Mouse (Mus musculus) heart, postnatal 4 days (tissue): ENCODE data around the gene Cnpy2. TPM values are rescaled to one million over a fixed set of nuclear protein-coding genes. Genes with fewer than 3 reads are reported as not detected.

Experiments used
- DNase-seq: peaks from one replicate; pipeline ENCODE4 v3.0.0; 2021
- total RNA-seq, 2 experiments: library from RNA; stranded (reverse); gene quantifications; 2 replicates each; pipeline ENCODE4 v1.2.3; 2021

Gene Cnpy2
- total RNA-seq, 2 experiments from 2014 or later: 92.1 to 100 TPM

DNA sequence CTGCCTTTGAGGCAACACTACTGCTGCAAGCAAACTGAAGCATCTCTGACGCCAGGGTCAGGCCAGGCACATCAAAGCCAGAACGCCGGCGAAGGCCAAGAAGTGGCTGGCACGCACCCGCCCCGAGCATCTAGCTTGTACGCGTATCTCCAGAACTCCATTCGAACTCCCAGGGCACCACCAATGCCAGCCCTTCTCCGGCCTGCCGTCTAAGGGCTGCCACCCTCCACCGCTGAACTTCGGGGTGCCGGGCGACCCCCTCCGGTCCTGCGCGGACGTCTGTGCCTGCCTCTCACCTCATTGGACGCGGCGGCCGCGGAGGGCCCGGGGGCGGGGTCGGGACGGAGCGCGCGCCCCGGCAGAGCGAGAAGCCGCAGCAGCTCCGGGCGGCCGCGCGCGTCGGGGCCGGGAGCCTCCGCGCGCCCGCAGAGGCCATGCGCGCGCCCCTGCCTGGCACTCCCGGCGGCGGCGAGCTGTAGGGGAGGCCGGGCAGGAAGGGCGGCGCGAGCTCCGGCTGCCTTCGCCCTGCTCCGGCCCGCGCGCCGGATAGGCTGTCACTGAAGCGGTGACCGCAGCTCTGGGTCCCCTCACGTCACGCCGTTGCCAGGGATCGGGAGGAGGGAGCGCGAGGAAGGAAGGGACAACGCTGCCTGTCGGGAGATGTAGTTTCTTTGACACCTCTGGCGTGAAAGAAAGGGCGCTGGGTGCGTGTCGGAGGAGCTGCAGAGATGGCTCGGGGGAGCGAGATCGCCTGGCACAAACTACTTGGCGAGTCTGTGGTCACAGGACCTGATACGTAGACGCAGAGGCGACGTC is 46.4 kb downstream of the Cnpy2 start, which contains the start of gene Coq10a:
TSS of gene Coq10a (minus strand) at position 596 of the 816 bp plus-strand sequence.
- DNase-seq: peak; percentile 92

DNA sequence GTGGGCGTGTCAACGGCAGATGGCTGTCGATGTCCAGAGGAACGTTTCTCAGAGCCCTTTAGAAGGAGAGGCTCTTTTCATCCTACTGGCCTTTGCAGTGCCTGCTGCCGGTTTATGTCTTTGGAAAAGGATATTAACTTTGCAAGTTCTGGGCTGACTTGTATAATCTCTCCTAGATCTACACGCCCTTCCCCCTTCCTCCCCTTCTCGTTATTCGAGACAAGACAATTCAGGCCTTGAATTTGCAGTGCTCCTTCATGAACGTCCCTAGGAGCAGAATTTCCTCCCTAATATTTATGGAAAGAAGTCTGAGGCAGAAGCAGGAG is 46.9 kb downstream of the Cnpy2 start:
- DNase-seq: no peak

DNA sequence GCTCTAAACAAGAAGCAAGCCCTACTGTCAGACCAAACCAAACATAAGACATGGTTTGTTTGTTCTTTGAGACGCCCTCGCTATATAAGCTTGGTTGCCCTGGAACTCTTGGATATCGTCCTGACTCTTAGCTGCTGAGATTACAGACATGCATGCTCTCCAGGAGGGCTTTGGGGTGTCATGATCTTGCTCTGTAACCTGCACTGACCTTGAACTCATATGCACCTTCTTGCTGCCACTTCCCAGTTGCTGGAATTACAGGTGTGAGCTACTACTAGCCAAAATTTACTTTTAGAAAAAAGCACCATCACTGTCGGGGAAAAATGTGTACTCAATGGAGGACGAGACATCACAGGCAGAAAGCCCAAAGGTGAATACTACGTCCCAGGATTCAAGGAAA is 47.3 kb downstream of the Cnpy2 start:
- no peak for DNase-seq

DNA sequence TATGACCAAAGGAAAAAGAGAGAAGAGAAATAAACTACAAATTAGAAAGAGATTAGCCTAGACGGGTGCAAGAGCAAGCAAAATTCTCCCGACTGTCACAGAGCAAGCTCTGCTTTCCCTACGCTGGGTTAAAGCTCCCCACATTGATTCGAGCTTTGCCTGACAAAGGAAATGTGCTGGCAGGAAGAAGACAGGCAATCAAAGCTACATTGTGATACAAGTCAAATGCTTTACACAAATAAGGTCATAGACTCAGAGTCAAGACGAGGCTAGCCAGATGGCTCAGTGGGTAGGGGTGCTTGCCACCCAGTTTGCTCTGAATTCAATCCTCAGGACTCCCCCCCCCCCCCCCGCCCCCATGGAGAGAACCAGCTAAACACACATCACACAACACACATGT is 47.8 kb downstream of the Cnpy2 start:
- no peak for DNase-seq

DNA sequence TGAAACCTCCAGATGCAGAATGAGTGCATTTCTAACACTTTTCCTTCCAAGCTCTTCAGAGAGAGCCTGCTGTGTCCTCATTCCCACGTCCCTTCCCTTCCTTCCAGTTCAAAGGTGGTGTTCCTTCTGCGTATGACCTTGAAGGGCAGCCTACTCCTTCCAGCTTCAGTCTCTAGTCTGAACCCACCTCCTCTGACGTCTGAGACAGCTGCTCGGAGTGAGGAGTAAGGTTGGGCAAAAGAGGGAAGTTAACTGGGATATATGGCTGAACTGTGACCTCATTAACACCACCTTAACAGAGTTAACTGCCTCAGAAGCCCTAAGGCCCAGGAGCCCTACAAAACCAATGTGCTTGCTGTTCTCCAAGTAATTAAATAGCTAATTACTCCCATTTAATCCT is 48.3 kb downstream of the Cnpy2 start:
- DNase-seq: no peak

DNA sequence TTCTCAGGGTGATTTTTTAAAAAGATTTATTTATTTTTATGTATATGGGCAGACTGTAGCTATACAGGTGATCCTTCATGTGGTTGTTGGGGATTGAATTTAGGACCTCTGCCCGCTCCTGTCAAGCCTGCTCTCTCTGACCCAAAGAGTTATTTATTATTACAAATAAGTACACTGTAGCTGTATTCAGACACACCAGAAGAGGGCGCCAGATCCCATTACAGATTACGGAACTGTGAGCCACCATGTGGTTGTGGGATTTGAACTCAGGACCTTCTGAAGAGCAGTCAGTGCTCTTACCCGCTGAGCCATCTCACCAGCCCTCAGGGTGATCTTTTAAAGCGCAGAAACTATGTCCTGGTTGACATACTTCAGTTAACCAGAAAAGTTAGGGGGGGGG is 49.9 kb downstream of the Cnpy2 start:
- no peak for DNase-seq

DNA sequence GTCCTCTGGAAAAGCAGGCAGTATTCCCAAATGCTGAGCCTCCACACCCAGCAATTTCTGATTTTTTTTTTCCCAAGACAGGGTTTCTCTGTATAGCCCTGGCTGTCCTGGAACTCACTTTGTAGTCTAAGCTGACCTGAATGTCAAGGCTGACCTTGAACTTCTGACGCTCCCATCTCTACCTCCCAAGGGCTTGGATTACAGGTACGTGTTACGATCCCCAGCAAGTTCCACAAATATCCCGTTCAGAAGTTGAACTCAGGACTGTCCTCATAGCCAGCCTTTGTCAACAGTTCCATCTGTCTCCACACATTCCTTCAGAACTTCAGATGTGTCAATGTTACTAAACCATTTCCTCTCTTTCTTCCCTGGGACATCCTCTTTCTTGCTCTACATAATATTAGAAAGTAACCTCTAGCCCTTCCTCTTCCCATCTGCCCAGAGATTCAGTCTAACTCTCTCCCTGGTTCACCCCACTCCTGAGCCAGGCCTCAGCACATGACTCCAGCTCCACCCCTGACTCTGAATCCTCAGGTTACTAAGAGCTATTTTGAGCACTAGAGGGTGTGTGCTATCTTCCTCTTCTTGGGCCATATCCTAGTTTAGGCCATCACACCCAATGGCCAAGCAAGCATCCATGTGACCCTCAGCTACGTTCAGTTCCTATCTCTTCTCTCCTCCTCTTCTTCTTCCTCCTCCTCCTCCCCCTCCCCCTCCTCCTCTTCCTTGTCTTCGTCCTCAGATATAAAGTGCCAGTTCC is 50.9 kb downstream of the Cnpy2 start:
- no peak for DNase-seq

DNA sequence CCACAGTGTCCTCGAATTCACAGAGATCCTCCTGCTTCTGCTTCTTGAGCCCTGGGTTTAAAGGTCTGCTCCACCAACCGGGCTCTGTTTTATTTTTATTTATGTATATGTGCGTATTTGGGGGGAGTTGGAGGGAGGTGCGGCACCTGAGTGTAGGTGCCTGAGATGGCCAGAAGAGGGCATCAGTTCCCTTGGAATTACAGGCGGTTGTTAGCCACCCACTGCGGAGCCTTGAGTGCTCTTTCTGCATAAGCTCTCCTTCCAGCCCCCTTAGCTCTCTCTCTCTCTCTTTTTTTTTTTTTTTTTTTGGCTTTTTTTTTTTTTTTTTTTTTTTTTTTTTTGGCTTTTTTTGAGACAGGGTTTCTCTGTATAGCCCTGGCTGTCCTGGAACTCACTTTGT is 52.1 kb downstream of the Cnpy2 start:
- no peak for DNase-seq

DNA sequence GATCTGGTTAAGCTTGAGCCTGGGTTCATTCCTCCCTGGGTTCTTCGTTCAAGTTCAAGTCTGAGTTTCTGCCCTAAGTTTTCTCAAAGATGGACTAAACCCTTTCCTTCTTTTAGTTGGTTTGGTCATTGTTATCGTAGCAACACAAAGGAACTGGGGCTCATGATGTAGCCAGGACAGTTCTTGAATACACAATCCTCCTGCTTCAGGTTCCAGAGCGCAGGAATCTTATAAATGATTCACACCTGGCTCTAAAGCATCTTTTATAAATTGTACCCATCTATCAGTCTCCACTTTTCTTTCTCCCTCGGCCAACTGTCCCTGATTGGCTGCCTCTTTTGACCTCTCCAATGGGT is 53.8 kb downstream of the Cnpy2 start:
- no peak for DNase-seq

DNA sequence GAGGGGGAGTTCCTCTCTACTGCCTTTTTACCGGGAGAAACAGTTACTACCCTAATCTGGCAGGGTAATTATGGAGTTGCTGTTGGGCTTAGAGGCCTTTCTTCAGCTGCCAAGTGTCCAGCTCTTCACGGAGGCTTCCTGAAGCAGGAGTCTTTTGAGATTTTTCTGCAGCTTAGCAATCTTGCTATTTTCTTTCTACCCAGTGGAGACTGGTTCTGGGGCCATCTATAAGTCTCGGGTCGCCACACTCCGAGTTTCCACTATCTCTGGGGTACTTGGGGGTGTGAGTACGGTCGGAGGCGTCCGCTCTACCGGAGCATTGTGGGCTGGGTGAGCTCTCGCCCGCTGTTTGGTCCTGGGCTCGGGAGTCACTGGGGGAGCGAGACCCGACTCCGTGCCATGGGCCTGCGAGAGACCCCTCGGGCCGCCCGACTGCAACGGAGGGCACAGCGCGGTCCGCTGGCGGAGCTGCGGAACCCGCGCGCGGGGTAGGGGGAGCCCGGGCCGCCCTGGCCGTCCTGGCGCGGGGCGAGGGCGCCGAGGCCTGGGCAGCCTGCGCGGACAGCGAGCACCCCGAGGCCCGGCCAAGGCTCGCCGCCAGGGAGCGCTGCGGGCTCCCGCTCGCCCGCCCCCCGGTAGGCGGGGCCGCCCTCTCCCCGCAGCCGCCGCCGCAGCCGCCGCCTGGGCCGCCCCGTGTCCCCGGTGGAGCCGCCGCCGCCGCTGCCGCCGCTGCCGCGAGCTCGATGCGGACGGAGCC is 54.4 kb downstream of the Cnpy2 start, which contains the start of gene Ankrd52:
TSS of gene Ankrd52 (plus strand) at position 661 of the 757 bp plus-strand sequence.
- peak; percentile 92 for DNase-seq

Other genes starting within 250 kb of the Cnpy2 start
- 1,000 to 10,000 TPM; 6,416 to 6,613 TPM for gene Atp5b, start 239.2 kb upstream of the Cnpy2 start, total RNA-seq
- 10 to 100 TPM; 28.0 to 30.0 TPM for gene Baz2a, start 230.9 kb upstream of the Cnpy2 start, total RNA-seq
- gene Rbms2, start 142.2 kb upstream of the Cnpy2 start, total RNA-seq: 10 to 100 TPM; 95.9 to 97.3 TPM
- 1 to 10 TPM in 1 of 2 experiments, under 1 TPM in 1; 0.48 to 1.2 TPM for gene Gls2, start 128.0 kb upstream of the Cnpy2 start, total RNA-seq
- gene Spryd4, start 110.7 kb upstream of the Cnpy2 start, total RNA-seq: 10 to 100 TPM; 39.6 to 41.5 TPM
- gene Mip, start 96.6 kb upstream of the Cnpy2 start, total RNA-seq: not detected
- 10 to 100 TPM; 24.5 to 28.7 TPM for gene Timeless, start 90.4 kb upstream of the Cnpy2 start, total RNA-seq
- under 1 TPM in 1 of 2 experiments, not detected in 1; 0.29 TPM for gene Apon, start 68.4 kb upstream of the Cnpy2 start, total RNA-seq
- not detected for gene Apof, start 53.8 kb upstream of the Cnpy2 start, total RNA-seq
- 10 to 100 TPM in 1 of 2 experiments, 1 to 10 TPM in 1; 10.0 TPM for gene Stat2, start 51.9 kb upstream of the Cnpy2 start, total RNA-seq
- 1 to 10 TPM; 1.5 to 2.2 TPM for gene Il23a, start 23.7 kb upstream of the Cnpy2 start, total RNA-seq
- gene Pan2, start 19.1 kb upstream of the Cnpy2 start, total RNA-seq: 10 to 100 TPM; 17.6 to 18.1 TPM
- gene Cs, start 15.3 kb downstream of the Cnpy2 start, total RNA-seq: 100 to 1,000 TPM; 819 to 825 TPM
- gene Coq10a, start 46.5 kb downstream of the Cnpy2 start, total RNA-seq: 10 to 100 TPM; 82.0 to 85.7 TPM
- gene Ankrd52, start 54.7 kb downstream of the Cnpy2 start, total RNA-seq: 10 to 100 TPM; 44.4 to 44.9 TPM
- gene Slc39a5, start 78.8 kb downstream of the Cnpy2 start, total RNA-seq: not detected
- 10 to 100 TPM; 44.1 to 47.1 TPM for gene Nabp2, start 89.0 kb downstream of the Cnpy2 start, total RNA-seq
- 10 to 100 TPM; 25.0 to 27.0 TPM for gene Rnf41, start 89.2 kb downstream of the Cnpy2 start, total RNA-seq
- 10 to 100 TPM; 97.0 to 97.3 TPM for gene Smarcc2, start 136.8 kb downstream of the Cnpy2 start, total RNA-seq
- gene Myl6, start 171.7 kb downstream of the Cnpy2 start, total RNA-seq: 100 to 1,000 TPM; 616 to 628 TPM
- 1 to 10 TPM; 3.7 TPM for gene Myl6b, start 176.2 kb downstream of the Cnpy2 start, total RNA-seq
- 10 to 100 TPM; 28.4 to 31.3 TPM for gene Esyt1, start 203.4 kb downstream of the Cnpy2 start, total RNA-seq
- 1 to 10 TPM; 6.9 to 8.3 TPM for gene Zc3h10, start 225.3 kb downstream of the Cnpy2 start, total RNA-seq
- gene Rpl41, start 226.8 kb downstream of the Cnpy2 start, total RNA-seq: 1,000 to 10,000 TPM; 2,410 to 2,531 TPM
- 10 to 100 TPM; 81.9 to 82.5 TPM for gene Pa2g4, start 243.5 kb downstream of the Cnpy2 start, total RNA-seq